Mouse (Mus musculus): ENCODE results near the gene Defb13. TPM values are rescaled to one million over a fixed set of nuclear protein-coding genes. Genes with fewer than 3 reads are reported as not detected.
"Not testable (repeated sequence)": the region's sequence is repeated elsewhere in the genome, so short reads cannot be mapped to it uniquely, and the experiment has no call there.

Defb13 gene
- polyA plus RNA-seq (2017; shearing (Covaris generic)) = not detected

- ATAC-seq = no peak
Measured at GRCm38 (mm10) chr8:21946462-21946861, at the start of gene Defb13. Defb13 (plus strand) TSS chr8:21946762.

GRCm38 (mm10) chr8:21906290-21906689, 40.3 kb upstream of the Defb13 start, which contains the start of gene Defb11:
Defb11 (minus strand) TSS chr8:21906412.
- not testable (repeated sequence) for ATAC-seq

GRCm38 (mm10) chr8:21911931-21912330, 34.6 kb upstream of the Defb13 start:
- ATAC-seq = no peak

DNA sequence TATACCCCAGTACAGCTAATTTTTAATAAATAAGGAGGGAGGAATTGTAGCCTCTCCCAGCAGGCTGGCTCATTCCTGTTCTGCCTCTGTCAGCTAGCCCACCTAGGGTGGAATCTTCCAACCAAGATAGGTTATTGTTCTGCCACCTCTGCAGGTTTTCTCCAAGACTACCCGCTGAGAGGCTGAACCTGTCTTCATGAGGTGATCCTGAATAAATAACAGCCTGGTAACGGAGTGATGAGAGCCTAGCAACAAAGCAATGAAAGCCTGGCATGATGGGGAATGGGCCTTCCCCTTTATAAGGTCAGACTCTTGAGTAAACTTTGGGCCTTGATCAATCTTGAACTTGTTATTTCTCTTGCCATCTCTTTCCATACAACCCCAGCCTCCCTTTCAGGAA, 34.0 kb upstream of the Defb13 start:
- no peak for ATAC-seq

DNA sequence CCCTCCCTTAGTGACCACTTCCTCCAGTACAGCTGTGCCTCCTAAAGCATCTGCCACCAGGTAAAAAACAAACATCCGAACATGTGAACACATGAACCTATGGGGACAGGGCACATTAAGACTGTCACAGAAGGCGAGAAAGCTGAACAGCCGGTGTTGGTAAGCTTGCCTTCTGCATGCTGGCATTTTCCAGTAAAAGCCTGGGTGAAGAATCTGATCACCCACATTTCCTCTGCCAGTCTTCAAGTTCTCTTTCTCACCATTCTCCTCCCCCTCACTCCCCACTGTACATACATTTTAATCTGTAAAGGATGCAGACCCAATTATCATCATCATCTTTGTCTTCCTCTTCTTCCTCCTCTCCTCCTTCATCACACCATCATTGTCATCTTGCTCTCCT, 30.9 kb upstream of the Defb13 start:
- ATAC-seq = no peak

- ATAC-seq = not testable (repeated sequence)
Measured at GRCm38 (mm10) chr8:21930754-21931153, 15.8 kb upstream of the Defb13 start.

DNA sequence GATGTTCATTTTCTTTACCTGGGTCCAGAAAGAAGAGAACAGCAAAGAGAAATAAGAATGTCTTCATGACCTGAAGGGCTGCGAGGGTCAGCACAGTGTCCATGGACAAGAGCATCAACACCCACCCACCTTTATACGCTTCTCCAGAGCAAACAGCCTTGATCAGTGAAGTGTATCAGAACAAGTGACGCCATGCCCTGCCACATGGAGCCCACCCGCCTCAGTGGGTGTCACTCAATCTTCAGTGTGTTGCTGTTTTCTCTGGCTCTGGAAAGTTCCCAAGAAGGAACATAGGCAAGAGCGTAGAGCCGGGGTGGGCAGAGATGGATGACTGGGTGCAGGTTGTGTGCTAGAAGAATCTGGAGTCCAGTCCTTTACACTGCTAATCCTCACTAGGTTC, 14.0 kb upstream of the Defb13 start, which contains the start of gene Defb15:
TSS of gene Defb15 (minus strand) at position 101 of the 400 bp plus-strand sequence.
- no peak for ATAC-seq

DNA sequence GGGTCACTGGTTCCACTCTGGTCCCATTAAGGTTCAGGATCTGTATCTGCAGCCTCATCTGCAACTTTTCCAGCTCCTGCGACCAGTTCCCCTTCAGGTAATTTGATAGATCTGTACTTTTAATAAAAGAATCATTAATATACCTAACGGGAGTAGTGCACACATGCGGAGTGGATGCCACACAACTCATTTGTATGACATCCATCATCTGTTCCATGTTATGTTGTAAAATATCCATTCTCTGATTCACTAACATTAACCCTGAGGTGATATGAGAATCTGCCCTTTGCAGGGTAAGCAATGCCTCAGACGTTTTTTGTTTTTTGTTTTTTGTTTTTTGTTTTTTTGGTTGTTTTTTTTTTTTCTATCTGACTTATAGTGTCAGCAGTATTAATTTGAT, 8.5 kb upstream of the Defb13 start, which contains the start of gene Defb35:
TSS of gene Defb35 (plus strand) at position 301 of the 400 bp plus-strand sequence.
- ATAC-seq = not testable (repeated sequence)

- ATAC-seq = no peak
Measured at GRCm38 (mm10) chr8:21947311-21948017, 902 bp downstream of the Defb13 start.

GRCm38 (mm10) chr8:21955321-21955720, 8.8 kb downstream of the Defb13 start:
- no peak for ATAC-seq

DNA sequence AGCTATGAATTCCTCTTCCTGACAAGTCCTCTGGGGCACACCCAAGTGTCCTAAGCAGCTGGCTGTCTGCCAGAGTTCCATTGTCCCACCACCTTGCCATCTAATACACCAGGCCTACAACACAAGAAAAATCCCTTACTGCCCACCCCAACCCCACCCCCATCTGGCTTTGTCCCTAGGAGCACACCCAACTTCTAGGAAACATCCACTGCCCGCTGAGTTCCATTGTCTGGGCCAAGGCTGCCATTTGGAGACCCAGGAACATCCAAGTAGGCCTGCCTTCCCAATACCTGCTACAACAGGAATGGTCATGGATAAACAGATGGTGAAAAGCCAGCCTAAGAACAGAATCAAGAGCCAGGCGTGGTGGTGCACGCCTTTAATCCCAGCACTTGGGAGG, 9.8 kb downstream of the Defb13 start:
- ATAC-seq = no peak

DNA sequence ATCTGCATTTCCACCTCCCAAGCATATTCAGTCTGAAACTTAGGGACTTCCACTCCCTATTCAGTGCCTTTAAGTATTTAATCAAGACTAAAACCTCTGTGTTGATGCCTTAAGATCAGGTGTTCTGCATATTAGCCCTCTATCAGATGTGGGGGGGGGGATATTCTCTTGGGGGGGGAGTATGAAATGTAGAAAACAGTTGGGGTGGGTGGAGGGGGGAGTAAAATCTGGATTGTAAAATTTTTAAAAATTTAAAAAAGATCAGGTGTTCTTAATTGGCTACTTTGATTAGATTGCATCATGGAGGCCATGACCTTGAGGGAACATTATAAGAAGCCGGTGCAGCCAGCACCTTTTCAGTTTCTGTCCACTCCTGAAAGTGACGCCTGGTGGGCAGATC, 11.9 kb downstream of the Defb13 start, which contains the start of gene Fam90a1a:
TSS of gene Fam90a1a (plus strand) at position 301 of the 400 bp plus-strand sequence.
- no peak for ATAC-seq

- ATAC-seq = no peak
Measured at GRCm38 (mm10) chr8:21966646-21967045, 20.1 kb downstream of the Defb13 start.

DNA sequence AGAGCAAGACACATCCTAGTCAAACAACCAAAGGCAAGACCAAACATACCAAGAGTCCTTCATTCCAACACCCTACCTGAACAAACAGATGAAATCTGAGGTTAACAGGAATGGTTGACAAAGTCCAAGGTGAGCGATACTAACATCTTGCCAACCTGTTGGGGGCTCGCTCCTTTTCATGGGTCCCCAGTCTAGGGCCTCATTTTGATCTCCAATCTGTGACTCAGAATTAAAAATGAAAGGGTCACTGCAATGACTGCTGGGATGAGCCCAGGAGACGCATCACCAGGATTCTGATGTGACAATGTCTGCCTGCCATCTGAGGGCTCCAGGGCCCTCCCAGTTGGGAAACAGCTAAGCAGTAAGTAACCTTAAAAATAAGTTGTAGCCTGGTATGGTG, 22.9 kb downstream of the Defb13 start, which contains the start of gene Ccdc70:
TSS of gene Ccdc70 (plus strand) at position 301 of the 400 bp plus-strand sequence.
- no peak for ATAC-seq

GRCm38 (mm10) chr8:21978193-21978592, 31.6 kb downstream of the Defb13 start:
- no peak for ATAC-seq

GRCm38 (mm10) chr8:21981664-21982337, 35.2 kb downstream of the Defb13 start:
- ATAC-seq = no peak

DNA sequence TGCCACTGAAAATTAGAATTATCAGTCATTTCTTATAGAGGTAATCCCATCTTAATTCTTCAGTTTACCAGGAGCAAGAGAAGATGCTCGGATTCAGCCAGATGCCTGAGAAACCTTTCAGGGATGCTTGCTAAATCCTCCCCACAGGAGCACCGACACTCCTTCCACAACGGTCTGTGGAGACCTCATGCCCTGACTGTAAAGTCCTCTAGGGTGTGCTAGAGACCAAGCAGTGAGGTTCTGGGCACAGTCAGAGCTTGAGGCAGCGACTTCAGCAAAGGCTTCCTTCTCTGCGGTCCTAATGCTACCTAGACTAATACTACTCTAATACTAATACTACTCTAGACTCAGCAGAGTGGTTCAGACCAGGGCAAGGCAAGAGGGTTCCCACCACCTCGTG, 45.6 kb downstream of the Defb13 start:
- no peak for ATAC-seq

DNA sequence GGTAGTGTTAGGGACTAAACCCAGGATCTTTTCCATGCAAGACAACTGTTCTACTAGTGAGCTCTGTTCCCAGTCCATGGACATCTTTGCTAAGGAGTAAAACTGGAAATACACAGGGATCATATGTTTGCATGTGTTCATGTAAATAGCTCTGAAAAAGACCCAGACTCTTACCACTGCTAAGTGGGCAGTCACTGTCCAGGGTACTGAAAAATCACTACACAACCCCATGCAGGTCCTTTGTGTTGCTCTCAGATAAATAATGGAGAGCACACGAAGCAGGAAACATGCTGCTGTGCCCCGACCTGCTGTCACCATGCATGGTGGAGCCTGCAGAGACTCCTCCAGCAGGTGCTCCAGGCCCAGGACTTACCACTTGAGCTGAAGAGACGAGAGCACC, 48.6 kb downstream of the Defb13 start:
- ATAC-seq = no peak

Other genes starting within 250 kb of the Defb13 start
- not detected for gene AY761184, start 243.1 kb upstream of the Defb13 start, polyA plus RNA-seq (2017; shearing (Covaris generic))
- not detected for gene Defa24, start 212.3 kb upstream of the Defb13 start, polyA plus RNA-seq (2017; shearing (Covaris generic))
- gene Defb50, start 123.2 kb upstream of the Defb13 start, polyA plus RNA-seq (2017; shearing (Covaris generic)) = not detected
- gene Defb2, start 106.8 kb upstream of the Defb13 start, polyA plus RNA-seq (2017; shearing (Covaris generic)) = not detected
- not detected for gene Defb10, start 87.9 kb upstream of the Defb13 start, polyA plus RNA-seq (2017; shearing (Covaris generic))
- gene Defb9, start 61.3 kb upstream of the Defb13 start, polyA plus RNA-seq (2017; shearing (Covaris generic)) = not detected
- not detected for gene Defb11, start 40.4 kb upstream of the Defb13 start, polyA plus RNA-seq (2017; shearing (Covaris generic))
- not detected for gene Defb15, start 14.1 kb upstream of the Defb13 start, polyA plus RNA-seq (2017; shearing (Covaris generic))
- gene Defb35, start 8.4 kb upstream of the Defb13 start, polyA plus RNA-seq (2017; shearing (Covaris generic)) = not detected
- gene Fam90a1a, start 12.0 kb downstream of the Defb13 start, polyA plus RNA-seq (2017; shearing (Covaris generic)) = not detected
- gene Ccdc70, start 23.0 kb downstream of the Defb13 start, polyA plus RNA-seq (2017; shearing (Covaris generic)) = not detected
- gene Atp7b, start 113.5 kb downstream of the Defb13 start, polyA plus RNA-seq (2017; shearing (Covaris generic)) = under 1 TPM; 0.09 to 0.36 TPM
- gene Alg11, start 114.0 kb downstream of the Defb13 start, polyA plus RNA-seq (2017; shearing (Covaris generic)) = 10 to 100 TPM; 26.9 to 27.5 TPM
- not detected for gene Nek5, start 178.3 kb downstream of the Defb13 start, polyA plus RNA-seq (2017; shearing (Covaris generic))
- 1 to 10 TPM; 4.9 to 7.2 TPM for gene Nek3, start 219.7 kb downstream of the Defb13 start, polyA plus RNA-seq (2017; shearing (Covaris generic))
- 1 to 10 TPM; 2.5 to 5.8 TPM for gene Ckap2, start 239.1 kb downstream of the Defb13 start, polyA plus RNA-seq (2017; shearing (Covaris generic))
- gene Vps36, start 246.0 kb downstream of the Defb13 start, polyA plus RNA-seq (2017; shearing (Covaris generic)) = 10 to 100 TPM; 29.4 to 34.6 TPM